Mouse (Mus musculus) brain, embryonic 14.5 days (tissue): Measurements from ENCODE around the gene Ppp1ca.

Experiments used
- CTCF ChIP-seq: fragments of 200-500 bp; IDR thresholded peaks from 2 replicates; pipeline ENCODE4 v1.5.1; 2012; ENCODE audit warnings: inconsistent platforms, mild to moderate bottlenecking, moderate library complexity, borderline replicate concordance; ENCODE audit not compliant: insufficient read depth, insufficient read length; ENCODE audit errors: extremely low read depth
- POLR2A ChIP-seq: fragments of 200-500 bp; IDR thresholded peaks from 2 replicates; pipeline ENCODE4 v1.6.1; 2012; ENCODE audit warnings: mild to moderate bottlenecking, inconsistent platforms, borderline replicate concordance; ENCODE audit not compliant: poor library complexity, insufficient read depth, insufficient read length, severe bottlenecking; ENCODE audit errors: extremely low read depth

DNA sequence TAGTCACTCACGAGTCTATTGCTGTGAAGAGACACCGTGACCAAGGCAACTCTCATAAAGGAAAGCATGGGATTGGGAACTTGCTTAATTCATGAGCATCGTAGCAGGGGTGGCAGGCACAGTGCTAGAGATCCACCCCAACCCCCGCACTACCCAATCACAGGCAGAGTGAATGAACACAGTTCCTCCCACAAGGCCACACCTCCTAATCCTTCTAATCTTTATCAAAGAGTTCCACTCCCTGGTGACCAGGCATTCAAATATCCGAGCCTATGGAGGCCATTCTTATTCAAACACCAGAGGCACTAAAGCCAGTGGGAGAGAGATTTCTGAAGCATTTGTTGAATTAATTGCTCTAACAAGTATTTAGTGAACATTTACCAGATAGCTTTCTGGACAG lies 45.9 kb upstream of the Ppp1ca start:
- TF ChIP-seq POLR2A: no peak
- no peak for TF ChIP-seq CTCF
